ENCODE assay signal across 11 mouse cellular contexts in the genomic region with DNA sequence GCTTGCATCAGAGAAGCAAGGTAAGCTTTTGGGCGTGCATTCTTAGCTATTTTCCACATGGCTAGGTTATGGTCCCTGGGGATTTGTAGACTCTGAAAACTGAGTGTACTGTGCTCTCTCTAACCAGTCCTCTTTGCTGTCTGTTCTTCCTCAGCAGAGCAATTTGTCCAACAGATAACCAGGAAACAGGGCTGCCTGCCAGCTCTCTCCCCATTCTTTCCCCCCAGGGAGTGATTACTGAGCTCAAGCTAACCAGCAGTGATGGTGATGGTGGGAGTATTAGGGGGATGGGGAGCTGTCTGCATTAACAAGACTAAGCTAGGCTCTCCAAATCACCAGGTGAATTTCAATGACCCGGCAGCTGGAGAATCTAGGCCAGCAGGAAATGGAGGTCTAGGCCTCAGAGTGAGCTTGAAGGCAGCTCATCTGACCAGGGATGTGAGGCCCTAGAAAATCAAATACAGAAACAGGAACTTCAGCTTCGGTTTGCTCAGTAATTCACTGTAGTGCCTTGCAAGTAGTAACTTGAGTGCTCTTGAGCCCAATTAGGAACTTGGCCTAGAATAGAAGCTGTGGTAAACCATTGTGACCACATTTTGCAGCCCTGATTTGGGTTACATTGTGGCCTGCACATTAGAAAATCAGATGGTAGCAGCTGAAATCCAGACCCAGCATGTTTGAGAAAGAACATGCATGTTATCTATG. TPM values are rescaled to one million over a fixed set of nuclear protein-coding genes. Genes with fewer than 3 reads are reported as not detected.
DNase-seq lines count a peak whose midpoint lies in the region; ATAC-seq and TF ChIP-seq lines count a peak whose summit lies in the region.
"Had no signal": no experiment of that assay in that cellular context is flagged by ENCODE, and none has a peak within 500 bp of the region (broad histone marks: within the 10 kb centered on the region; RNA-seq: fewer than 3 reads in every experiment).

No protein-coding gene starts in this region.

- WGBS in embryonic facial prominence, embryonic 14.5 days: 29% methylated on average over 3 of the region's 3 CpGs
- 54% methylated on average over 3 of the region's 3 CpGs for WGBS in lung, embryonic 14.5 days

- H3K27ac ChIP-seq in embryonic facial prominence, embryonic 14.5 days (replicated peaks; ENCODE audit: low read depth, low read length): peak overlapping the region; percentile 70
- peak overlapping the region; percentile 63; the same call in 1 of the 2 replicates for H3K27ac ChIP-seq in lung, embryonic 14.5 days (ENCODE audit: low read depth)

- no peak overlapping the region for H3K4me3 ChIP-seq in embryonic facial prominence, embryonic 14.5 days (ENCODE audit: low read depth, low read length)
- H3K4me3 ChIP-seq in lung, embryonic 14.5 days (ENCODE audit: low read depth, low read length): no peak overlapping the region

- peak; percentile 12 for DNase-seq in kidney, postnatal 10 days
- no peak for DNase-seq in kidney, adult 8-10 months
- DNase-seq in embryonic facial prominence, embryonic 14.5 days (ENCODE audit: low spot score): peak; percentile 69
- DNase-seq in lung, embryonic 14.5 days: peak; percentile 45
- DNase-seq in skeletal muscle tissue, adult 2 months (ENCODE audit: low read depth, low spot score): peak; percentile 1
- no peak for DNase-seq in cerebellum, adult 11 months
- DNase-seq: kidney, adult 2 months; thymus, adult 2 months had no signal

- no peak overlapping the region for H3K4me2 ChIP-seq in embryonic facial prominence, embryonic 14.5 days (ENCODE audit: low read depth, low read length)
- H3K4me2 ChIP-seq in lung, embryonic 14.5 days: no peak overlapping the region

- no peak overlapping the region for H3K9ac ChIP-seq in embryonic facial prominence, embryonic 14.5 days (ENCODE audit: low read depth, low read length)
- no peak overlapping the region for H3K9ac ChIP-seq in lung, embryonic 14.5 days

- H3K9me3 ChIP-seq in embryonic facial prominence, embryonic 14.5 days (ENCODE audit: control insufficient read depth, low read length): no peaks in the 10 kb centered on the region
- H3K9me3 ChIP-seq in lung, embryonic 14.5 days (ENCODE audit: low read depth, low read length): no peaks in the 10 kb centered on the region
- H3K9me3 ChIP-seq: G1E had no signal

- no peaks in the 10 kb centered on the region for H3K36me3 ChIP-seq in embryonic facial prominence, embryonic 14.5 days (ENCODE audit: control insufficient read depth, insufficient read depth, low read length)
- H3K36me3 ChIP-seq in lung, embryonic 14.5 days (ENCODE audit: insufficient read depth): no peaks in the 10 kb centered on the region
- H3K36me3 ChIP-seq: G1E had no signal

- ATAC-seq in embryonic facial prominence, embryonic 14.5 days (ENCODE audit: low read depth): peak; percentile 77
- ATAC-seq in lung, embryonic 14.5 days (ENCODE audit: insufficient read depth): peak; percentile 54; the same call in 1 of the 2 replicates
- no peak for ATAC-seq in erythroid progenitor cell, adult 5-6 weeks (replicated peaks; ENCODE audit: low FRiP score, poor library complexity, severe bottlenecking)
- no peak for ATAC-seq in CD4-positive, CD25-positive, alpha-beta regulatory T cell, adult 4 months

- H3K4me1 ChIP-seq in embryonic facial prominence, embryonic 14.5 days (ENCODE audit: control insufficient read depth, insufficient read depth, low read length): no peaks in the 10 kb centered on the region
- no peaks in the 10 kb centered on the region for H3K4me1 ChIP-seq in lung, embryonic 14.5 days (ENCODE audit: insufficient read depth)

- no peaks in the 10 kb centered on the region for H3K27me3 ChIP-seq in embryonic facial prominence, embryonic 14.5 days (replicated peaks; ENCODE audit: control insufficient read depth, insufficient read depth, low read length)
- no peaks in the 10 kb centered on the region for H3K27me3 ChIP-seq in lung, embryonic 14.5 days (ENCODE audit: insufficient read depth, low read length)

- no peak for TF ChIP-seq CTCF in lung, embryonic 14.5 days (IDR thresholded peaks at IDR 0.05; ENCODE audit: low read depth)

RNA-seq across cellular contexts. Expression of a gene that starts 41.5 kb away (rescaled TPM):
- 78.4 and 96.3 TPM in 2 replicates for polyA plus RNA-seq in embryonic facial prominence, embryonic 14.5 days (2014; fragmentation: Nextera tagmentation; extraction: Ambion mirVana)
- 36.1 and 39.2 TPM in 2 replicates for polyA plus RNA-seq in lung, embryonic 14.5 days (2014; fragmentation: Nextera tagmentation; extraction: Ambion mirVana)
- not detected in 2 replicates for total RNA-seq in erythroid progenitor cell, adult 5-6 weeks (2015; ENCODE audit: low replicate concordance)
- total RNA-seq in erythroid progenitor cell, adult 5-6 weeks (2017; ENCODE audit: low replicate concordance): not detected in 2 replicates
- not detected for polyA plus RNA-seq in CD4-positive, CD25-positive, alpha-beta regulatory T cell, adult 4 months (2017; shearing (Covaris generic))
- total RNA-seq: G1E had no signal
- polyA plus RNA-seq: G1E had no signal

Comparison
In these comparisons a context has a peak if more than half of its experiments do, and no peak if none do; other contexts are left out.
1. DNase-seq: peak in kidney, postnatal 10 days (single experiment), embryonic facial prominence, embryonic 14.5 days (single experiment), lung, embryonic 14.5 days (single experiment) and skeletal muscle tissue, adult 2 months (single experiment); none in kidney, adult 8-10 months (0 of 2) and cerebellum, adult 11 months (single experiment).
2. ATAC-seq: peak in embryonic facial prominence, embryonic 14.5 days (single experiment) and lung, embryonic 14.5 days (single experiment); none in erythroid progenitor cell, adult 5-6 weeks (single experiment) and CD4-positive, CD25-positive, alpha-beta regulatory T cell, adult 4 months (single experiment).
3. RNA of a gene that starts 41.5 kb away (polyA plus RNA-seq): 78.4 to 96.3 TPM in embryonic facial prominence, embryonic 14.5 days and 36.1 to 39.2 TPM in lung, embryonic 14.5 days; not detected in CD4-positive, CD25-positive, alpha-beta regulatory T cell, adult 4 months; every median in the first group is over 10 times any median in the second.